Mouse (Mus musculus) G1E (cell line): ENCODE measurements around the gene Deaf1.

Source experiments
- CTCF ChIP-seq: IDR thresholded peaks from 2 replicates; pipeline ENCODE4 v1.5.1; 2012; ENCODE audit warnings: low read depth, low read length, inconsistent platforms, mixed read lengths
- GATA1 ChIP-seq: IDR thresholded peaks from 2 replicates; pipeline ENCODE4 v1.6.1; 2012; ENCODE audit warnings: borderline replicate concordance, low read length, inconsistent platforms, mixed read lengths
- GATA2 ChIP-seq: IDR thresholded peaks from 2 replicates; pipeline ENCODE4 v1.6.1; 2012; ENCODE audit warnings: low read depth, low read length, inconsistent platforms, borderline replicate concordance
- TAL1 ChIP-seq: conservative IDR thresholded peaks from 2 replicates; pipeline ENCODE4 v1.6.1; 2012; ENCODE audit warnings: low read depth, low read length, inconsistent platforms, mixed read lengths

DNA sequence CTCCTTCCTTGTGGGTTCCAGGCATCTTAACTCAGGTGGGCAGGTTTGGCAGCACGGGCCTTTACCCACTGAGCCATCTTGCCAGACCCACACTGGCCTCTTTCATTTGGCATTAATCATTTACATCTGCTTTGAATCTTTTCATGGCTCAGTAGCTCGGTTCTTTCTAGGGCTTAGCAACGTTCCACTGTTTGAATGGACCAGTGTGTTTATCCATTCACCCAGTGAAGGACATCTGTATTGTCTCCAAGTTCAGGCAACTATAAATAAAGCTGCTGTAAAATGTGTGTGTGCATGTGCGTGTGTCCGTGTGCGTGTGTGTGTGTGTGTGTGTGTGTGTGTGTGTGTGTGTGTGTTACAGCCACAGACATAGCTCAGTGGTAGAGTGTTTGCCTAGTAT is 46.0 kb downstream of the Deaf1 start:
- TF ChIP-seq CTCF, result no peak
- no peak for TF ChIP-seq GATA2
- TF ChIP-seq GATA1, result no peak
- no peak for TF ChIP-seq TAL1
